Mouse (Mus musculus): ENCODE data around the gene Fam189a2.

The Fam189a2 gene

GRCm38 (mm10) chr19:24024667-24025066 is 6.2 kb downstream of the Fam189a2 start:
- DNase-seq (ENCODE audit: low spot score in 2 of 2): no peak

- DNase-seq (ENCODE audit: low spot score in 2 of 2): no peak
Observed at GRCm38 (mm10) chr19:24024131-24024530, 6.7 kb downstream of the Fam189a2 start.

GRCm38 (mm10) chr19:24023351-24023750 is 7.5 kb downstream of the Fam189a2 start:
- no peak for DNase-seq (ENCODE audit: low spot score in 2 of 2)

GRCm38 (mm10) chr19:24022771-24023170 is 8.0 kb downstream of the Fam189a2 start:
- DNase-seq (ENCODE audit: low spot score in 2 of 2): no peak

- DNase-seq (ENCODE audit: low spot score in 2 of 2): no peak
Observed at GRCm38 (mm10) chr19:24022301-24022700, 8.5 kb downstream of the Fam189a2 start.

GRCm38 (mm10) chr19:24020736-24021135 is 10.1 kb downstream of the Fam189a2 start:
- no peak for DNase-seq (ENCODE audit: low spot score in 2 of 2)

- DNase-seq (ENCODE audit: low spot score in 2 of 2): no peak
Observed at GRCm38 (mm10) chr19:24019609-24020008, 11.2 kb downstream of the Fam189a2 start.

GRCm38 (mm10) chr19:24018396-24018795 is 12.4 kb downstream of the Fam189a2 start:
- no peak for DNase-seq (ENCODE audit: low spot score in 2 of 2)

- DNase-seq (ENCODE audit: low spot score in 2 of 2): no peak
Observed at GRCm38 (mm10) chr19:24017892-24018291, 12.9 kb downstream of the Fam189a2 start.

GRCm38 (mm10) chr19:24017427-24017826 is 13.4 kb downstream of the Fam189a2 start:
- no peak for DNase-seq (ENCODE audit: low spot score in 2 of 2)

- no peak for DNase-seq (ENCODE audit: low spot score in 2 of 2)
Observed at GRCm38 (mm10) chr19:24016706-24017386, 14.0 kb downstream of the Fam189a2 start.

GRCm38 (mm10) chr19:24013241-24013640 is 17.6 kb downstream of the Fam189a2 start:
- no peak for DNase-seq (ENCODE audit: low spot score in 2 of 2)

- no peak for DNase-seq (ENCODE audit: low spot score in 2 of 2)
Observed at GRCm38 (mm10) chr19:24012479-24012878, 18.3 kb downstream of the Fam189a2 start.

GRCm38 (mm10) chr19:24007638-24008360 is 23.0 kb downstream of the Fam189a2 start:
- no peak for DNase-seq (ENCODE audit: low spot score in 2 of 2)

- DNase-seq (ENCODE audit: low spot score in 2 of 2): no peak
Observed at GRCm38 (mm10) chr19:24007002-24007637, 23.7 kb downstream of the Fam189a2 start.

GRCm38 (mm10) chr19:23995766-23996399 is 34.9 kb downstream of the Fam189a2 start:
- DNase-seq (ENCODE audit: low spot score in 2 of 2): no peak

- DNase-seq (ENCODE audit: low spot score in 2 of 2): no peak
Observed at GRCm38 (mm10) chr19:23988166-23988565, 42.7 kb downstream of the Fam189a2 start.

- no peak for DNase-seq (ENCODE audit: low spot score in 2 of 2)
Observed at GRCm38 (mm10) chr19:23987291-23987690, 43.5 kb downstream of the Fam189a2 start.

- DNase-seq (ENCODE audit: low spot score in 2 of 2): no peak
Observed at GRCm38 (mm10) chr19:23984186-23984585, 46.6 kb downstream of the Fam189a2 start.

GRCm38 (mm10) chr19:23980598-23980997 is 50.2 kb downstream of the Fam189a2 start:
- no peak for DNase-seq (ENCODE audit: low spot score in 2 of 2)

GRCm38 (mm10) chr19:23977901-23978443 is 52.8 kb downstream of the Fam189a2 start:
- no peak for DNase-seq (ENCODE audit: low spot score in 2 of 2)
